Mouse (Mus musculus): Measurements from ENCODE around the gene Setdb1. TPM values are rescaled to one million over a fixed set of nuclear protein-coding genes. Genes with fewer than 3 reads are reported as not detected.
"Not testable (repeated sequence)": the region's sequence is repeated elsewhere in the genome, so short reads cannot be mapped to it uniquely, and the experiment has no call there.

The Setdb1 gene
- polyA plus RNA-seq, 1 experiment from 2014 or later = 12.2 TPM

DNA sequence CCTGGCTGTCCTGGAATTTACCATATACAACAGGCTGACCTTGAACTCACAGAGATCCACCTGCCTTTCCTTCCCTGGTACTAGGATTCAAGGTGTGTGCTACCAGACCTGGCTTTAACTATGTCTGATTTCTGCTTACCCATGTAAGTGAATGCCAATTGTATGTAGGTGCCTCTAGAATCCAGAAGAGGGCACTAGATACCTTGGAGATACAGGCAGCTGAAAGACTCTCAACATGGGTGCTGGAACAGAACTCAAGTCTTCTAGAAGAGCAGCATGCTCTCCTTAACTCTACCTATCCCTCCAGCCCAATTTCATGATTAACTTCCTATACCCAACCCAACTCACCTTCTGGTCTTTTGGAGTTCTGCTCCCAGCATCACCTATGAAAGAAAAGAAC is 7.5 kb downstream of the Setdb1 start:
- H3K27ac ChIP-seq (ENCODE audit: low read length) = no peak overlapping the region
- H3K27me3 ChIP-seq (ENCODE audit: control insufficient read depth, insufficient read depth, low read depth, low read length) = no peaks in the 10 kb centered on the region
- peaks cover 39% of the 10 kb centered on the region for H3K36me3 ChIP-seq (ENCODE audit: control insufficient read depth, insufficient read depth)
- no peak overlapping the region for H3K9ac ChIP-seq (ENCODE audit: low read depth, low read length)
- no peak overlapping the region for H3K4me2 ChIP-seq (ENCODE audit: low read depth, low read length)
- no peak for ATAC-seq (ENCODE audit: low read depth)
- no peaks in the 10 kb centered on the region for H3K4me1 ChIP-seq (ENCODE audit: control insufficient read depth, low read depth, low read length)
- no peaks in the 10 kb centered on the region; the same call in 1 of the 2 replicates for H3K9me3 ChIP-seq (replicated peaks; ENCODE audit: control insufficient read depth, low read length)
- no peak overlapping the region for H3K4me3 ChIP-seq (ENCODE audit: low read depth, low read length)

DNA sequence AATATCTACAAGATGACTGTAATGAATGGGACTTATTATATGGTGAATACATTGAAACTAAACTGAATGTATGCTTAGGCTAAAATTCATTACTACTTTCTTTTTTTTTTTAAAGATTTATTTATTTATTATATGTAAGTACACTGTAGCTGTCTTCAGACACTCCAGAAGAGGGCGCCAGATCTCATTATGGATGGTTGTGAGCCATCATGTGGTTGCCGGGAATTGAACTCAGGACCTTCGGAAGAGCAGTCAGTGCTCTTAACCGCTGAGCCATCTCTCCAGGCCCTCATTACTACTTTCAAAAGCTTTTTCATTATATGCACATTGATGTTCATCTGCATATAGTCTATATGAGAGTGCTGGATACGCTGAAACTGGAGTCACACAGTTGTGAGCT is 8.7 kb downstream of the Setdb1 start:
- H3K27me3 ChIP-seq (ENCODE audit: control insufficient read depth, insufficient read depth, low read depth, low read length); H3K27ac ChIP-seq (ENCODE audit: low read length); H3K9me3 ChIP-seq (replicated peaks; ENCODE audit: control insufficient read depth, low read length); H3K4me3 ChIP-seq (ENCODE audit: low read depth, low read length); H3K4me1 ChIP-seq (ENCODE audit: control insufficient read depth, low read depth, low read length); H3K4me2 ChIP-seq (ENCODE audit: low read depth, low read length); ATAC-seq (ENCODE audit: low read depth); H3K9ac ChIP-seq (ENCODE audit: low read depth, low read length): not testable (repeated sequence)
- peaks cover 38% of the 10 kb centered on the region for H3K36me3 ChIP-seq (ENCODE audit: control insufficient read depth, insufficient read depth)
- WGBS (ENCODE audit: insufficient replicate concordance) = 85% methylated on average over 5 of the region's 5 CpGs

DNA sequence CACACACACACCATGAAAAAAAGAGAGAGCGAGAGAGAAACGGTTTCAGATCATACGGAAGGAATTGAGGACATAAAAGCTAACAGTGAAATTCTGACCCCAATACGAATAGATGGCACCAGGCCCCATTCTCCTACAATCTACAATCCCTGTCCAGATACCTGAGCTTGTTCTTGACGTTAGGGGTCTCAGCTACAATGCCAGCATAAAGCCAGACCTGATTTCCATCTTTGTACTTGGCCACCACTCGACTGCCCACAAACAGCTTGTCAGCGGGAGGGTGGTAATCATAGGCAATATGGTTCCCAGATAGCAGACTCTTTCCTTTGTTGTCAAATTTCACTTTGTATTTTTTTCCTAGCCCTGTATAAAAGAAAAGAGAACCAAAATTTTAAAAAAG is 10.5 kb downstream of the Setdb1 start:
- ATAC-seq (ENCODE audit: low read depth) = no peak
- Histone ChIP-seq H3K36me3 (ENCODE audit: control insufficient read depth, insufficient read depth) (peaks cover 40% of the 10 kb centered on the region), H3K9ac (ENCODE audit: low read depth, low read length) (no peak overlapping the region), H3K4me1 (ENCODE audit: control insufficient read depth, low read depth, low read length) (no peaks in the 10 kb centered on the region), H3K27me3 (ENCODE audit: control insufficient read depth, insufficient read depth, low read depth, low read length) (no peaks in the 10 kb centered on the region), H3K27ac (ENCODE audit: low read length) (no peak overlapping the region), H3K4me2 (ENCODE audit: low read depth, low read length) (no peak overlapping the region), H3K4me3 (ENCODE audit: low read depth, low read length) (no peak overlapping the region), H3K9me3 (replicated peaks; ENCODE audit: control insufficient read depth, low read length) (no peaks in the 10 kb centered on the region; the same call in 1 of the 2 replicates)
- 80% methylated on average over 7 of the region's 7 CpGs for WGBS (ENCODE audit: insufficient replicate concordance)

DNA sequence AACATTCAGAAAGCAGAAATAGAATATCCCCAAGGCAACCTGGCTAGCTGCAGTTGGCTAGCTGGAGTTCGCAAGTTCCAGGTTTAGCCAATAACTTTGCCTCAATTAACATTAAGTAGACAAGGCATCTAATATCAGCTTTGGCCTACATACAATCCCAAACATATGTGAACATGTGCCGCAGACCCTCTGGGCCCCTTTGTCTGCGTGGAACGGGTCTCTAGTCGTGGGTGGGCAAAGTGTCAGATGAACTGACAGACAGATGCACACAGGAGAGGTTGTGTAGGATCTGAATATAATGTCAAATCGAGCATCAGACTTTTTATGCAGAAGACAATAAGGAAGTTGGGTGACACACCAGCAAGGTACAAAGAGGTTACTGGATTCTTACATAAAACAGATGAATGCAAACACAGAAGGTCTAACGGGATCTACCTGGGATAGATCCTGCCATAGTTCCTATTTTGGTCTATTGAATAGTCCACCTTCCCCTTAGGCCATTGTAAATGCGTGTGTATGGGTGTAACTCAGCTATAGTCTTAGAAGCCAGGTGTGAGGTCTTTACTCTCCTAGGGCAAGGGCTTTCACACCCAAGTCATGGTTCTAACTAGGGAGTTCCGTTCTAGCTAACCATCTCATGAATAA is 13.5 kb downstream of the Setdb1 start:
- H3K27me3 ChIP-seq (ENCODE audit: control insufficient read depth, insufficient read depth, low read depth, low read length); ATAC-seq (ENCODE audit: low read depth); H3K9me3 ChIP-seq (replicated peaks; ENCODE audit: control insufficient read depth, low read length); H3K4me1 ChIP-seq (ENCODE audit: control insufficient read depth, low read depth, low read length); H3K4me3 ChIP-seq (ENCODE audit: low read depth, low read length); H3K27ac ChIP-seq (ENCODE audit: low read length); H3K9ac ChIP-seq (ENCODE audit: low read depth, low read length); H3K4me2 ChIP-seq (ENCODE audit: low read depth, low read length): not testable (repeated sequence)
- WGBS (ENCODE audit: insufficient replicate concordance) = 82% methylated on average over 9 of the region's 9 CpGs
- peaks cover 53% of the 10 kb centered on the region for H3K36me3 ChIP-seq (ENCODE audit: control insufficient read depth, insufficient read depth)

DNA sequence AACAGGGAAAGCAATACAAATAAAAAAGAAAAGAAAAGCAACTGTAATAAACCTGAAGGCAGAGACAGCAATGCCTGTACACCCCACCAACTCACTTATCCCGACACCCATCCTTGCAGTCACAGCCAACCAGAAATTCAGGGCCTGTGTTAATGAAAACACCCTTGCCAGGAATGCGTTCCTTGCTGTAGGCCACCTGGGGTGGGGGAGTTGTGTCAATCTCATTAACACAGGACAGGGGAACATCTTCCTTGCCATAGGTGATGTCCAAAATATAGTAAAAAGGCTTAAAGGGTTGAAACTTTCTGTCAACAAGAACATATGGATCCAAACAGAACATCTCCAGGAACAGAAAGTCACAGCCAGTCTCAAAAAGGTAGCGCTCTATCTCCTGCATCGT is 18.8 kb downstream of the Setdb1 start:
- no peaks in the 10 kb centered on the region for H3K9me3 ChIP-seq (replicated peaks; ENCODE audit: control insufficient read depth, low read length)
- no peaks in the 10 kb centered on the region for H3K27me3 ChIP-seq (ENCODE audit: control insufficient read depth, insufficient read depth, low read depth, low read length)
- H3K4me2 ChIP-seq (ENCODE audit: low read depth, low read length) = no peak overlapping the region
- WGBS (ENCODE audit: insufficient replicate concordance) = 87% methylated on average over 4 of the region's 4 CpGs
- no peaks in the 10 kb centered on the region for H3K4me1 ChIP-seq (ENCODE audit: control insufficient read depth, low read depth, low read length)
- H3K36me3 ChIP-seq (ENCODE audit: control insufficient read depth, insufficient read depth) = peaks cover 54% of the 10 kb centered on the region
- H3K9ac ChIP-seq (ENCODE audit: low read depth, low read length) = no peak overlapping the region
- no peak for ATAC-seq (ENCODE audit: low read depth)
- H3K27ac ChIP-seq (ENCODE audit: low read length) = no peak overlapping the region
- no peak overlapping the region for H3K4me3 ChIP-seq (ENCODE audit: low read depth, low read length)

DNA sequence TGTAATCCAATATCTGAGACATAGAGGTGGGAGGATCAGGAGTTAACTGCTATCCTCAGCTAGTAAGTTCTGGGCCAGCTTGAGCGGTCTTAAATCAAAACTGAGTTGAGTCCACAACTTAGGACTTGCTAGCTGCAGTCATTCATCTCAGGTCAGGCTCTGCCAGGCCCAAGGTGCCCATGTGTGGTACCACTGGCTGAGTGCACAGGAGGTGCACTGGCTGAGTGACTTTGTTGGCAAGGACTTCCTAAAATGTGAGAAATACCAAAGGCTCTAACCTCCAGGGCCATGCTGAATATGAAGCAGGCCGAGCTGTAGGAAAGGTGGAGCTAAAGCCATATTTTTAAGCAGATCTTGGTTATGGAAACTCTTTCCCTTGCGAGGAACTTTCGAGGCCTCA is 19.7 kb downstream of the Setdb1 start:
- H3K4me1 ChIP-seq (ENCODE audit: control insufficient read depth, low read depth, low read length) = no peaks in the 10 kb centered on the region
- 83% methylated on average over 4 of the region's 4 CpGs for WGBS (ENCODE audit: insufficient replicate concordance)
- H3K4me2 ChIP-seq (ENCODE audit: low read depth, low read length) = no peak overlapping the region

DNA sequence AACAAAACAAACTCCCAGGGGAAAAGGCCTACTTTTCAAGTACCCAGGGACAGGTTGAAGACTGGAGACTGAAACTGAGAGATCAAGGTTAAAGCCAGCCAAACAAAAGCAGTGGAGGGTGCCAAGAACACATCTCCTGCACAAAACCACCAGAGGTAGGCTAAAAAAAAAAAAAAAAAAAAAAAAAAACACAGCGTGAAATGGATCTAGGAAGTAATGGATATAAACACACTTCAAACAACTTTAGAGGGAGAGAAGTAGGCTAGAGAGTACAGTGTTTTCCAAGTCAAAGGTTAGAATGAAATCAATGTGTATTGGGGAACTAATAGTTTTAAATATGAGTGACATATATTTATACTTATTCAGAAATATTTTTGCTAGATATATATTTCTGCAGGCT is 25.5 kb downstream of the Setdb1 start:
- H3K9me3 ChIP-seq (replicated peaks; ENCODE audit: control insufficient read depth, low read length) = no peaks in the 10 kb centered on the region
- H3K27me3 ChIP-seq (ENCODE audit: control insufficient read depth, insufficient read depth, low read depth, low read length) = no peaks in the 10 kb centered on the region
- no peak overlapping the region for H3K27ac ChIP-seq (ENCODE audit: low read length)
- 75% methylated on average over 1 of the region's 1 CpGs for WGBS (ENCODE audit: insufficient replicate concordance)
- H3K4me3 ChIP-seq (ENCODE audit: low read depth, low read length) = no peak overlapping the region
- H3K36me3 ChIP-seq (ENCODE audit: control insufficient read depth, insufficient read depth) = peaks cover 29% of the 10 kb centered on the region
- no peak overlapping the region for H3K9ac ChIP-seq (ENCODE audit: low read depth, low read length)
- no peak overlapping the region for H3K4me2 ChIP-seq (ENCODE audit: low read depth, low read length)
- ATAC-seq (ENCODE audit: low read depth) = no peak
- no peaks in the 10 kb centered on the region for H3K4me1 ChIP-seq (ENCODE audit: control insufficient read depth, low read depth, low read length)

More for the DNA sequence above, 19.7 kb downstream of the Setdb1 start:
- Histone ChIP-seq H3K27me3 (ENCODE audit: control insufficient read depth, insufficient read depth, low read depth, low read length) (no peaks in the 10 kb centered on the region), H3K9me3 (replicated peaks; ENCODE audit: control insufficient read depth, low read length) (no peaks in the 10 kb centered on the region), H3K36me3 (ENCODE audit: control insufficient read depth, insufficient read depth) (peaks cover 54% of the 10 kb centered on the region), H3K27ac (ENCODE audit: low read length) (no peak overlapping the region), H3K9ac (ENCODE audit: low read depth, low read length) (no peak overlapping the region), H3K4me3 (ENCODE audit: low read depth, low read length) (no peak overlapping the region)
- no peak for ATAC-seq (ENCODE audit: low read depth)

DNA sequence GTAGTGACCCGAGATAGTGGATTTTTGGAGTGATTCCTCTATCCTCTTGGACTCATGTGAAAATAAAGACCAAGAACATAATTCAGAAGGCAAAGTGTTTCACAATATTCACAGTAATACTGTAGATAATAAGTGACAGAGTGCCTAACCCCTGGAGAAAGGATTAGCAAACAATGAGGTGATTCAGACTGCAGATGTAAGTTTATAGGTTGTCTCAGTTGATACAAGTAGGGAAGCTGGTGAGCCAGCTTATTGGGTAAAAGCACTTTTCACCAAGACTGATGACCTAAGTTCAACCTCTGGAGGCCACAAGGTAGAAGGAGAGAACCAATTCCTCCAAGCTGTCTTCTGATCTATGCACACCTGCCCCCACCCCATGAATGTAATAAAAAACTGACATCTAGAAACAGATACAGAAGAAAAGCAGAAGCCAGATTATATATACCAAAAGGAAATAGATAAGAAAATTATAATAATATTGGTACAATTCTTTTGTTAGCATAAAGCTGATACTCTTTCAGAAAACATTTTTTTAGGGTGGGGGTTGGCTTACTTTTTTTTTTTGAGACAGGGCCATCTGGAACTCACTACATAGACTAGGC is 28.1 kb downstream of the Setdb1 start:
- ATAC-seq (ENCODE audit: low read depth) = no peak
- WGBS (ENCODE audit: insufficient replicate concordance) = 70% methylated on average over 1 of the region's 1 CpGs
- H3K4me1 ChIP-seq (ENCODE audit: control insufficient read depth, low read depth, low read length) = no peaks in the 10 kb centered on the region
- H3K4me3 ChIP-seq (ENCODE audit: low read depth, low read length) = no peak overlapping the region
- no peaks in the 10 kb centered on the region for H3K27me3 ChIP-seq (ENCODE audit: control insufficient read depth, insufficient read depth, low read depth, low read length)
- H3K9me3 ChIP-seq (replicated peaks; ENCODE audit: control insufficient read depth, low read length) = no peaks in the 10 kb centered on the region
- no peak overlapping the region for H3K27ac ChIP-seq (ENCODE audit: low read length)
- peaks cover 38% of the 10 kb centered on the region for H3K36me3 ChIP-seq (ENCODE audit: control insufficient read depth, insufficient read depth)
- H3K4me2 ChIP-seq (ENCODE audit: low read depth, low read length) = no peak overlapping the region
- H3K9ac ChIP-seq (ENCODE audit: low read depth, low read length) = no peak overlapping the region

DNA sequence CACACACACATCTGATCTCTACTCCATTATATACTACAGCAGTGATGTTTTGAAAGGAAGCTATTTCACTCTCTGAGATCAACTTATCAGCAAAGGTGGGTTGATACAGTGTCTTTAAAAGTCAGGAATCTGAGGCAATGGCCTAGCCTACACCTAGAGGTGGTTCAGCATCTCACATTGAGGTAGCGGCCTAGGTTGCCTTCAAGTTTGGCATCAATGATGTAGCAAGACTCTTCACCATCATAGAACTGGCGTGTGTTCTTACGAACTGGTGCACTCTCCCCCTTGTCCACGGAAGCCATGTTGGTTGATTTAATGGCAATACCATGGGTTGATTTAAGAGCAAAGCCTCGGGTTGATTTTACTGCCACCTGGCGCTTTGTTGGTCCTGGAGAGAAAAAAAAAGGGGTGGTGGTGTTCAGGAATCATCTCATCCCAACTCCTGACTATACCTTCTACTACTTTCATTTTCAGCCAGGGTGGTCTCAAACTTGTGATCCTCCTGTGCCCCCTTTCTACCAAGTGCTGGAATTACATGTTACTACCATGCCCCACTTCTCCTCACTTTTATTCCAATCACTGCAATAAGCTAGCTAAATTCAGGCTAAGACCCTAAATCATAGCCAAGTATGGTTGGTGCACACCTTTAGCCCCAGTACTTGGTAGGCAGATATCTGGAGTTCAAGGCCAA is 32.4 kb downstream of the Setdb1 start:
- peaks cover 60% of the 10 kb centered on the region for H3K36me3 ChIP-seq (ENCODE audit: control insufficient read depth, insufficient read depth)
- H3K27ac ChIP-seq (ENCODE audit: low read length) = no peak overlapping the region
- no peak overlapping the region for H3K4me3 ChIP-seq (ENCODE audit: low read depth, low read length)
- WGBS (ENCODE audit: insufficient replicate concordance) = 80% methylated on average over 6 of the region's 6 CpGs
- H3K4me2 ChIP-seq (ENCODE audit: low read depth, low read length) = no peak overlapping the region
- ATAC-seq (ENCODE audit: low read depth) = no peak
- no peak overlapping the region for H3K9ac ChIP-seq (ENCODE audit: low read depth, low read length)
- H3K4me1 ChIP-seq (ENCODE audit: control insufficient read depth, low read depth, low read length) = peaks cover 7% of the 10 kb centered on the region; the same call in 1 of the 2 replicates
- no peaks in the 10 kb centered on the region for H3K9me3 ChIP-seq (replicated peaks; ENCODE audit: control insufficient read depth, low read length)
- H3K27me3 ChIP-seq (ENCODE audit: control insufficient read depth, insufficient read depth, low read depth, low read length) = no peaks in the 10 kb centered on the region

Data from liver, embryonic 16.5 days (tissue).